Mouse (Mus musculus) midbrain, embryonic 11.5 days (tissue): ENCODE measurements around the gene Lrrc3c. TPM values are rescaled to one million over a fixed set of nuclear protein-coding genes. Genes with fewer than 3 reads are reported as not detected.

Experiments
- ATAC-seq: fragments of 200-750 bp; cut with Nextera tagmentation; 2 replicates; pipeline ENCODE4 v1.8.0; 2017; ENCODE audit warnings: moderate TSS enrichment, moderate library complexity; ENCODE audit not compliant: low FRiP score
- DNase-seq: peaks from one replicate; pipeline ENCODE4 v3.0.0; 2015; ENCODE audit warnings: low spot score; ENCODE audit errors: missing footprints
- H3K27ac ChIP-seq: fragments of 300-500 bp; sonication (generic); 2 replicates; pipeline ENCODE4 v1.5.1; 2014; ENCODE audit warnings: low read depth, low read length
- H3K27me3 ChIP-seq: fragments of 300-500 bp; sonication (generic); 2 replicates; pipeline ENCODE4 v1.6.1; 2014; ENCODE audit warnings: mild to moderate bottlenecking, low read length, moderate library complexity, mixed read lengths; ENCODE audit not compliant: control insufficient read depth, insufficient read depth
- H3K36me3 ChIP-seq: fragments of 300-500 bp; sonication (generic); 2 replicates; pipeline ENCODE4 v1.6.1; 2014; ENCODE audit warnings: mild to moderate bottlenecking, low read length, moderate library complexity, mixed read lengths; ENCODE audit not compliant: control insufficient read depth, insufficient read depth
- H3K4me1 ChIP-seq: fragments of 300-500 bp; sonication (generic); 2 replicates; pipeline ENCODE4 v1.6.1; 2014; ENCODE audit warnings: low read length; ENCODE audit not compliant: control insufficient read depth, insufficient read depth
- H3K4me2 ChIP-seq: fragments of 300-500 bp; sonication (generic); 2 replicates; pipeline ENCODE4 v1.6.1; 2014; ENCODE audit warnings: mild to moderate bottlenecking, moderate library complexity
- H3K4me3 ChIP-seq: fragments of 300-500 bp; sonication (generic); 2 replicates; pipeline ENCODE4 v1.5.1; 2014; ENCODE audit warnings: low read depth, low read length
- H3K9ac ChIP-seq: fragments of 300-500 bp; sonication (generic); 2 replicates; pipeline ENCODE4 v1.6.1; 2014; ENCODE audit warnings: low read length
- H3K9me3 ChIP-seq: fragments of 300-500 bp; sonication (generic); 2 replicates; pipeline ENCODE4 v1.6.1; 2016; ENCODE audit warnings: low read length; ENCODE audit not compliant: control insufficient read depth
- WGBS: fragments of 180-500 bp; shearing (Covaris S2); extraction: QIAGEN DNeasy Blood & Tissue Kit; methylation state at CpG from one replicate; pipeline ENCODE4 v1.1.7; 2014; 5-methylcytosine and 5-hydroxymethylcytosine counted together
- polyA plus RNA-seq: library from polyadenylated mRNA; unstranded; fragments of >200 nt; fragmentation: Nextera tagmentation; extraction: Ambion mirVana; gene quantifications from 2 replicates; pipeline ENCODE4 v1.2.1, GENCODE M21; 2014

Gene Lrrc3c
- polyA plus RNA-seq, 1 experiment from 2014 or later: not detected

DNA sequence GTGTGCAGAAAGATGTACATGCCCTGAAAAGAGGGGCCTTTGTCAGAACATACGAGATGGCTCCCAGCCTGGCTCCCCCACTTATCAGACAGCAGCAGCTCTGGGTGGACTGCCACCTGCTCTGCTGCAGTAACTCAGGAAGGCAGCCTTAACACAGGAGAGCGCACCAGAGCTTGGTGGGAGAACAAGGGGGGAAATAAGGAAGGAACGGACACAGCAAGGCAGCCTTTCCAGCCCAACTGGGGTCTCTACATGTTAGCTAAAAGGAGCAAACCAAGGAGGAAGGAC lies 14.9 kb upstream of the Lrrc3c start:
- Histone ChIP-seq H3K4me1 (peaks cover 22% of the 10 kb centered on the region), H3K27me3 (no peaks in the 10 kb centered on the region), H3K9ac (no peak overlapping the region), H3K36me3 (peaks cover 2% of the 10 kb centered on the region; the same call in 1 of the 2 replicates), H3K9me3 (no peaks in the 10 kb centered on the region), H3K4me3 (no peak overlapping the region), H3K4me2 (no peak overlapping the region), H3K27ac (no peak overlapping the region)
- 88% methylated on average over 3 of the region's 3 CpGs for WGBS
- DNase-seq (no peak), ATAC-seq (no peak)

DNA sequence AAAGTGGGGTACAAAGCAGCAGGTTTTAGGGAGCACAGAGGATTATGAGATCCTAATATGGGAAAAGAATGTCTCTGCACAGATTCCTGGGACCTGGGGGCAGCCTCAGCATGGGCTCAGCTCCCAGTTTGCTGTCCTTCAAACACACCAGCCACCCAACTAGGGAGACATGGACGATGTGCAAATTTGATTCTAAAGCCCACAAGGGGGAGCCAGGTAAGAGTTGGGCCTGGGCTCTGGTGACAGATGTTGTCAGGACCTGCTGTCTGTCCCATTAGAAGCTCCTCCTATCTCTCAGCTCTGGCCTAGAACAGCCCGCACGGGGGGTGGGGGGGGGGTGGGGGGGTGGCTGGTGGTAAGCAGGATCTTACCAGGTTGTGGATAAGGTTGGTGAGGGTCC lies 14.5 kb upstream of the Lrrc3c start:
- Histone ChIP-seq H3K9me3 (no peaks in the 10 kb centered on the region), H3K27ac (no peak overlapping the region), H3K4me3 (no peak overlapping the region), H3K9ac (no peak overlapping the region), H3K27me3 (no peaks in the 10 kb centered on the region), H3K4me2 (no peak overlapping the region), H3K36me3 (peaks cover 2% of the 10 kb centered on the region; the same call in 1 of the 2 replicates), H3K4me1 (peaks cover 24% of the 10 kb centered on the region)
- WGBS: 36% methylated on average over 3 of the region's 3 CpGs
- no peak for ATAC-seq
- DNase-seq: no peak

DNA sequence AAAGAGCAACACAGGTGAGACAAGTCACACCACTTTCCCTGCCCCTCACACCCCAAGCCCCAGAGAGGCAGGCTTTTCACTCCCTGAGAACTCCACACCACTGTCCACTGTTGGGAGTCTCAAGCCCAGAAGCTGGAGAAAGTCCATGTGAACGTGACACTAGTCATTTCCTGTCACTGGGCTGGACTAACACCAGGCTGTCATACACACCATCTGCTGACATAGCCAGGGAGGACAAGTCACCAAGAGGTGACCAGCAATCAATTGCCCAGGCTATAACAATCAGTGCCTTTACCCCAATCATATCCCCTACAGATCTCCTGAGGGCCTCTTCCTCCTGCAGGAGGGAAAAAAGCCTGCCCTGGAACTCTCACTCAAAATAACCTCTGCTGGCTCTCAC lies 13.9 kb upstream of the Lrrc3c start:
- DNase-seq (no peak), ATAC-seq (no peak)
- Histone ChIP-seq H3K4me1 (peaks cover 24% of the 10 kb centered on the region), H3K4me3 (no peak overlapping the region), H3K27ac (no peak overlapping the region), H3K36me3 (peaks cover 2% of the 10 kb centered on the region; the same call in 1 of the 2 replicates), H3K4me2 (no peak overlapping the region), H3K9ac (no peak overlapping the region), H3K27me3 (no peaks in the 10 kb centered on the region), H3K9me3 (no peaks in the 10 kb centered on the region)
- 63% methylated on average over 1 of the region's 1 CpGs for WGBS

DNA sequence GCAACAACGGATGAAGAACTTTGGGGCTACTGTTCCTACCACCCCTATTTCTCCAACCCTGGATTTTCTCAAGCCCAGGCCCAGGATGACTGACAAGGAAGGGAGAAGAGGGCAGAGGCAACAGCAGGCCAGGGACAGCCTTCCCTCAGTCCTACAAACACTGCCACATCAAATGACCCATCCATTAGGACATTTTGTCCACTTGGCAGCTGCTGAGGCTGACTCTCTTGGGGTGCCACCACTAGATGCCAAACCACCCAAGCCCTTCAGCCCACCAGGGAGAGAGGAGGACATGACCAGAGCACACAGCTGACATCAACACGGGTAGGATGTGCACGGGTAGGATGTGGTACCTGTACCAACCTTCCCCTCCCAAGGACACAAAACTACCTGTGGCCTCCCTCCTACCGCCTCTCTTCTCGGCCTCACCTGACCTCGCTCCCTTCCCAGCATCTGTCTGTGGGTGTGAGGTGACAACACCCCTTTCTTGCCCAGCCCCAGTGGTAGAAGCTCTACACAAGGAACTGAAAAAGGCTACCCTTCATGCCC lies 13.4 kb upstream of the Lrrc3c start:
- no peak overlapping the region; the same call in 1 of the 2 replicates for H3K9ac ChIP-seq
- H3K36me3 ChIP-seq: peaks cover 2% of the 10 kb centered on the region; the same call in 1 of the 2 replicates
- H3K4me1 ChIP-seq: peaks cover 24% of the 10 kb centered on the region
- ATAC-seq (no peak), DNase-seq (no peak)
- WGBS: 92% methylated on average over 6 of the region's 6 CpGs
- no peak overlapping the region for H3K27ac ChIP-seq
- no peaks in the 10 kb centered on the region for H3K9me3 ChIP-seq
- H3K4me3 ChIP-seq: no peak overlapping the region
- H3K4me2 ChIP-seq: no peak overlapping the region
- no peaks in the 10 kb centered on the region for H3K27me3 ChIP-seq

DNA sequence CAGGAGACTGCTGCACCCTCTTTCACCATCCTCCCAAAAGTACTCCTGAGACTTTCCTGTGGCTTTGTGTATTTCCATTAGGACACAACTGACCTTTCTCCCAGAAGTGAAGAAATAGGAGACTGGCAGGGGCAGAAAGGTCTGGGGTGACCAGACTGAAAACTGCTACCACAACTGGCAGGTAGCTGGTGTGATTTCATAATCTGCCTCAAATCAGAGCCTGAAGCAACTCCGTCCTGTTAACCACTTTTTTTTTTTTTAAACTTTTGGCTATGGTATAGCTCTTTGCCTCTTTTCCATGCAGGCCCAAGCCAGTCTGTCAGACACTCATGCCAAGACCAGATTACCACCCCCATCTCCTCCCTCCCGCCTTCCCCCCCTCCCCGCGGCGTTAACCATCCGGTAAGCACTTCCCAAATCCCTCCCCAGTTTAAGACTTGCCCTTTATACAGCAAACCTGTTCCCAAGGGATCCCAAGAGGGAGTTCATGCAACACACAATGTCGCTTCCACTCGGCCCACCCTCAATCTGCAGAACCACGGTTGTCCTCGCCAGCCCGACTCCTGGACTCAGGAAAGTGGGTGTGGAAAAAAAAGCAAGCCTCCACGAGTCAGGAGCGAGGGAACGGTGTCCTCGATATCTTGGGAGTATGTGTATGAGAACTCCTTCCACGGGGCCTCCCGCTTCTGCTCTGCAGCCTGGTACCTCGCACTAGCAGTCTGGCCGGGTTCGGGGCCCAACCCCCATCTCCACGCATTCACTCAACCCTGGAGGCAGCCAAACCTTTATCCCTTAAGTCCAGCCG lies 11.8 kb upstream of the Lrrc3c start:
- ATAC-seq (peak; percentile 47), DNase-seq (peak; percentile 84)
- peak overlapping the region; percentile 79 for H3K27ac ChIP-seq

DNA sequence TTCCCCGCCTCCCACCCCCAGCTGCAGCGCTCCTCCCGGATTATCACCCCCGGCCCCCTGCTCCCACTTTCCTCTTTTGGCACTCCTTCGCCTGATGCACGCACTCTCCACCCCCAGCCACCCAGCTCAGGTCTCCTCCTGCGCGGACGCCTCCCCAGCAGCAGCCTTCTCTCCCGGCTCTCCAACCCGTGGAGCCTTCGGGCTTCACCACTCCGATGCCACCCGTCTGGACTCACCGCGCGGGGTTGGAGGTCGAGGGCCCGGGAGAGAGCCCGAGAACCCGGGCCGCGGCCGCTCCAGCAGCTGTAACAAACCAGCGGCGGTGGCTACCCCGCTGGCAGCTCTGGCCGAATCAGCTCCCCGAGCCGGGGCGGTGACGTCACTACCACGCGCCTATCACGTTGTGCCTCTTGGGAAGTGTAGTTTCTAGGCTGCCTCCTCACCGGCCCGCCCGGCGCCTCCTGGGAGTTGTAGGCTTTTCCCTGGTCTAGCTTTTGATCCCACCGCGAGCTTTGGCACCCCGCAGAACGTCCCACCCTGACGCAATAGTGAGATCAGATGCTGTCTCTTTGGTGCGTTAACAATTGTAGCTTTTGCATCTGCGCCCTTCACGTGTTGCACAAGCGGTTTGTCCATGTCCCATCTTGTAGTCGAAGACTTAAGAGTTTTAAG lies 11.1 kb upstream of the Lrrc3c start, which contains the start of gene Ormdl3:
Ormdl3 (minus strand) TSS at position 477 of the 672 bp plus-strand sequence.
- DNase-seq (peak; percentile 100), ATAC-seq (peak; percentile 94)
- H3K4me1 ChIP-seq: peaks cover 24% of the 10 kb centered on the region
- H3K27ac ChIP-seq: peak within 1 kb of the TSS; percentile 79
- no peaks in the 10 kb centered on the region for H3K9me3 ChIP-seq
- peak within 1 kb of the TSS; percentile 89 for H3K9ac ChIP-seq
- peaks cover 2% of the 10 kb centered on the region; the same call in 1 of the 2 replicates for H3K36me3 ChIP-seq
- H3K27me3 ChIP-seq: no peaks in the 10 kb centered on the region
- H3K4me3 ChIP-seq: peak within 1 kb of the TSS; percentile 85
- WGBS: under 1% methylated on average over 49 of the region's 49 CpGs
- H3K4me2 ChIP-seq: peak within 1 kb of the TSS; percentile 86

More for the DNA sequence above, 11.8 kb upstream of the Lrrc3c start:
- Histone ChIP-seq H3K4me1 (peaks cover 24% of the 10 kb centered on the region), H3K4me2 (peak overlapping the region; percentile 86), H3K27me3 (no peaks in the 10 kb centered on the region), H3K9ac (peak overlapping the region; percentile 89), H3K9me3 (no peaks in the 10 kb centered on the region), H3K36me3 (peaks cover 2% of the 10 kb centered on the region; the same call in 1 of the 2 replicates), H3K4me3 (peak overlapping the region; percentile 85)
- 1% methylated on average over 22 of the region's 22 CpGs for WGBS

DNA sequence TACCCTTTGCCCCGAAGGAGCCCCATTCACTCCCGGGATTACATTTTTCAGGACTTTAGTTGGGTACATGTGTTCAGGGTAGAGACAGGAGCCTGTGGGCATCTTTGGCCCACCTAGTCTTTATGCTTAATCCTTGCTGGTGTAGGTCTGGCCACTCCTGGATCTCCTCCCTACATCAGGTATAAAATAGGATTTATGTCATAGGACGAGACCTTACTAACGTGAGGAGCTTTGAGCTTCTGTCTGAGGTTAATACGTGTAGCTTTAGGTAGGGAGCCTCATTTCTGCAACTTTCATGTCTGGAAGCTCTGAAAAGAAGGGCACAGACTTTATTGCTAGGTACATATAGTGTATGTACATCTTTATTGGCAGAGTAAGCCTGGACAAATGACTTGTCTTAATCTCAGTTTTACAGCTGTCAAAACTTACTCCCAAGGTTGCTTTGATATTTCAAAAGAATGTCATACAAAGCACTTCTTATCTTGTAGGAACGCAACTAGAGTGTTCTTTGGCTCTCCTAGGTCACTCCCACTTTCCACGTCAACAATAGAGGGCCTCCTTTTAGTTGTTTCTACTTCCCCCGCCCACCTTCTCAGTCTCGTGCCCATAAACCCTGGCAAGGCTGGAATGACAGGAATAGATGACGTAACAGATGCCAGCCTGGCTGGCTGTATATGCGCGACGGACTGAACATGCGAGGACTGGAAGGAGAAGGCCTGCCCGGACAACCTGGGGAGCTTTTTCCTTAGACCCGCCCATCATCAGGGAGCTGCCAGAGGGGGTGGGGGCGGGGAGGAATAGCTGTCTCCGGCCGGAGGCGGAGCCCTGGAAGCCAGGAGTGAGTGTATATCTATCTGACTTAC lies 10.2 kb upstream of the Lrrc3c start:
- Histone ChIP-seq H3K4me2 (peak overlapping the region; percentile 40), H3K27ac (no peak overlapping the region; the same call in 1 of the 2 replicates), H3K9me3 (no peaks in the 10 kb centered on the region), H3K27me3 (no peaks in the 10 kb centered on the region), H3K4me1 (peaks cover 24% of the 10 kb centered on the region), H3K36me3 (peaks cover under 1% of the 10 kb centered on the region; the same call in 1 of the 2 replicates), H3K9ac (peak overlapping the region; percentile 17), H3K4me3 (peak overlapping the region; percentile 85)
- peak; percentile 23 for ATAC-seq
- peak; percentile 91 for DNase-seq
- 5% methylated on average over 20 of the region's 20 CpGs for WGBS

DNA sequence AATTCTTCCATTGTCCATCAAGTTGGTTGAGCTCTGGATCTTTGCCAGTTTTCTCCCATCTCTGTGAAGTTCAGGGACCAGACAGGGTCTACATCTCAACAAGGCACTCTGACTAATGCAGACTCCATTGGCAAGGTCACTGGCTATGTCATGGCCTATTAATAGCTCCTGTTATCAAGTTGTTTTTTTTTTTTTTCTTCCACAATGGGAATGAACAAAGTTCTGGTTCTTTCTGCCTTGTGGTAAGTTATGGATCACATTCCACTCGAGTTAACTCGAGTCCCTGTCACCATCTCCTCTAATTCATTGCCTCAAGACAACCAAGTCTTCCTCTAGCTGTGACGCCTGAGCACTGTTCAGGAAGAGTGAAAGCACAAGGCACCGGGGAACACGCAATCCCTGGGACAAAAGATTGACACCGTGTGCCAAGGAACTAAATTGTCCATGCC lies 9.2 kb upstream of the Lrrc3c start:
- Histone ChIP-seq H3K27ac (no peak overlapping the region), H3K9me3 (no peaks in the 10 kb centered on the region), H3K4me3 (no peak overlapping the region), H3K9ac (no peak overlapping the region), H3K27me3 (no peaks in the 10 kb centered on the region), H3K4me2 (no peak overlapping the region), H3K36me3 (no peaks in the 10 kb centered on the region), H3K4me1 (peaks cover 24% of the 10 kb centered on the region)
- DNase-seq: no peak
- 74% methylated on average over 6 of the region's 6 CpGs for WGBS
- no peak for ATAC-seq
